Mouse (Mus musculus): ENCODE data around the gene Pkmyt1. TPM values are rescaled to one million over a fixed set of nuclear protein-coding genes. Genes with fewer than 3 reads are reported as not detected.

Gene Pkmyt1
- 29.5 and 37.3 TPM in 2 replicates for polyA plus RNA-seq (2014; fragmentation: Nextera tagmentation; extraction: Ambion mirVana)

DNA sequence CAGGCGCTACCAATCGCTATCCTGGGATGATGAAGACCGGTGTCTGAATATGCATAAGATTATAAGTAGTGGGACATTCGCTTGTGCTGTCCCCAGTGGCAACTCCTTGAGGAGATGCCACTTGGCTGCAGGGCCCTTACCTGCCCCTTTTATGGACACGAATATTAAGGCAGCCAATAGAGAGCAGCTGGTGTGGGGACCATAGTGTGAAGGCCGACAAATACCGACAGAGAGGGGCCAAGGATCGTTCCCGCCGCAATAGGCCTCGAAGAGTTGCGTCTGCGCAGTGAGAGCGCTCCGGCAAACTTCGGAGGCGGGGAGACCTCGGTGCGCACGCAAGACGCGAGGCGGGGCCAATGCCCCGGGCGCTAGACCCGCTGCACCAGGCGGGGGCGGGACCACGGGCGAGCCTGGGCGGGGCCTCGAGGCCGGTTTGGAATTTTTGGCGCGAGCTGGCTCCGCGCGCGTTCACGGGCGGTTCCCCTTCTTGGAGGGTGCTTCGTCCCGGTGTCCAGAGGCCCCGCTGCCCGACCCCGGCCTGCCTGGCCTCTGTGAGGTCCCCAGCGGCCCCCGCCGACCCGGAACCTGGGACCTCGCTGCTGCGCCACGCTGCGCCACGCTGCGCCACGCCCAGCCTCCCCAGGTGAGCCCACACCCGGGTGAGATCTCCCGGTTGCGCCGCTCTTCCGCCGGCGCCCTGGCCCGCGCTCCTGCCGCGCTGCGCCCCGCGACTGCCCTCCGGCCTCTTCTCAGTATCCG, at the start of gene Pkmyt1:
Gene Pkmyt1 (plus strand): TSS at position 338 of the 759 bp plus-strand sequence.
- Histone ChIP-seq H3K27me3 (ENCODE audit: control insufficient read depth, insufficient read depth, low read length) (no peaks in the 10 kb centered on the region), H3K4me2 (ENCODE audit: low read depth, low read length) (peak within 1 kb of the TSS; percentile 83), H3K9me3 (replicated peaks; ENCODE audit: control insufficient read depth, low read length) (no peaks in the 10 kb centered on the region), H3K4me1 (ENCODE audit: control insufficient read depth, insufficient read depth, low read length) (no peaks in the 10 kb centered on the region), H3K9ac (replicated peaks; ENCODE audit: low read length) (peak within 1 kb of the TSS; percentile 79), H3K36me3 (replicated peaks; ENCODE audit: control insufficient read depth, insufficient read depth, low read depth, low read length) (no peaks in the 10 kb centered on the region), H3K4me3 (ENCODE audit: low read depth, low read length) (peak within 1 kb of the TSS; percentile 88), H3K27ac (replicated peaks; ENCODE audit: low read depth, low read length) (peak within 1 kb of the TSS; percentile 70)
- peak; percentile 89 for ATAC-seq (replicated peaks; ENCODE audit: insufficient number of reproducible peaks, low FRiP score, low TSS enrichment, low read depth)
- 2% methylated on average over 56 of the region's 73 CpGs for WGBS
- peak; percentile 98 for DNase-seq (ENCODE audit: low spot score)

- under 1% methylated on average over 35 of the region's 37 CpGs for WGBS
- ATAC-seq (replicated peaks; ENCODE audit: insufficient number of reproducible peaks, low FRiP score, low TSS enrichment, low read depth): no peak
These were observed 49.6 kb upstream of the Pkmyt1 start for GRCm38 (mm10) chr17:23676473-23677031.

GRCm38 (mm10) chr17:23677236-23677679, 48.9 kb upstream of the Pkmyt1 start, which contains the start of gene Tnfrsf12a:
Gene Tnfrsf12a, minus strand, starts transcription at chr17:23677468.
- peak; percentile 91 for DNase-seq (ENCODE audit: low spot score)
- Histone ChIP-seq H3K9me3 (replicated peaks; ENCODE audit: control insufficient read depth, low read length) (no peaks in the 10 kb centered on the region), H3K4me2 (ENCODE audit: low read depth, low read length) (peak within 1 kb of the TSS; percentile 92), H3K36me3 (replicated peaks; ENCODE audit: control insufficient read depth, insufficient read depth, low read depth, low read length) (no peaks in the 10 kb centered on the region), H3K9ac (replicated peaks; ENCODE audit: low read length) (peak within 1 kb of the TSS; percentile 54), H3K27me3 (ENCODE audit: control insufficient read depth, insufficient read depth, low read length) (peaks cover 35% of the 10 kb centered on the region), H3K27ac (replicated peaks; ENCODE audit: low read depth, low read length) (no peak within 1 kb of the TSS), H3K4me3 (ENCODE audit: low read depth, low read length) (peak within 1 kb of the TSS; percentile 44), H3K4me1 (ENCODE audit: control insufficient read depth, insufficient read depth, low read length) (peaks cover 3% of the 10 kb centered on the region; the same call in 1 of the 2 replicates)
- WGBS: under 1% methylated on average over 34 of the region's 34 CpGs
- ATAC-seq (replicated peaks; ENCODE audit: insufficient number of reproducible peaks, low FRiP score, low TSS enrichment, low read depth): no peak

More at GRCm38 (mm10) chr17:23676473-23677031, 49.6 kb upstream of the Pkmyt1 start:
- no peaks in the 10 kb centered on the region for H3K36me3 ChIP-seq (replicated peaks; ENCODE audit: control insufficient read depth, insufficient read depth, low read depth, low read length)
- DNase-seq (ENCODE audit: low spot score): no peak
- peak overlapping the region; percentile 33 for H3K9ac ChIP-seq (replicated peaks; ENCODE audit: low read length)
- peak overlapping the region; percentile 44 for H3K4me3 ChIP-seq (ENCODE audit: low read depth, low read length)
- H3K27me3 ChIP-seq (ENCODE audit: control insufficient read depth, insufficient read depth, low read length): peaks cover 31% of the 10 kb centered on the region
- H3K4me2 ChIP-seq (ENCODE audit: low read depth, low read length): peak overlapping the region; percentile 92
- no peak overlapping the region for H3K27ac ChIP-seq (replicated peaks; ENCODE audit: low read depth, low read length)
- H3K4me1 ChIP-seq (ENCODE audit: control insufficient read depth, insufficient read depth, low read length): peaks cover 3% of the 10 kb centered on the region; the same call in 1 of the 2 replicates
- H3K9me3 ChIP-seq (replicated peaks; ENCODE audit: control insufficient read depth, low read length): no peaks in the 10 kb centered on the region

DNA sequence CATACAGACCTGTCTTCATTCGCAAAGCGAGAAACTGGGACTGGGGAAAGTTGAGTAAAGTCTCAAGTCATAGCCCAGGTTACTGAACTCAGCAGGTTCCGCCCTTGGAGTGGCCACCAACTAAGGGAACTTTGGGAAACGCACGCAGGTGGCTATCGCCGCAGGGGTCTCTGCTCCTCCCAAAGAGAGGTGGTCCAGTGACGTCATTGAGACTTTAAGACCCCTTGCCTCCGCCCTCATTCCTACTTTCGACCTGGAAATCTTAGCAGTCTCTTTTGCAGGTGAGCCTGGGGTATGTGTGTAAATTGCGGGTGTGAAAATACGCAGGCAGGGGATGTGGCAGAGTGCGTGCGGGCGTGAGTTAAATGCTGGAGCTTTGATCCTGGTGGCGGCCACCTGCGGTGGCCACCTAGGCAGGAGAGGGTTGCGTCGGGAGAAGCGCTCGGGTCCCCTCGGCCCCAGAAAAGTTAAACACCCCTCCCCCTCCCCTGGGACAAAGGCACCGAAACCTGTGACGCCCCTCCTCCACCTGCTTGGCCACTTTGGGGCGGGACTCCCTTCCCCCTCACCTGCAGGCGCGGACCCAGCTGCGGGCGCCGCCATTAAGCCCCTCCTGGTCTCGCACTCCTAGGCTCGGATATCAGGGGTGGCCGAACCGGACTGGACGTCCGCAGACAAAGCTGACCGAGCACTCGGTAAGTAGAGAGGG, 46.9 kb upstream of the Pkmyt1 start, which contains the start of gene Cldn6:
Gene Cldn6 (plus strand): TSS at position 123 of the 709 bp plus-strand sequence.
- Histone ChIP-seq H3K9me3 (replicated peaks; ENCODE audit: control insufficient read depth, low read length) (no peaks in the 10 kb centered on the region), H3K4me2 (ENCODE audit: low read depth, low read length) (peak within 1 kb of the TSS; percentile 32), H3K4me1 (ENCODE audit: control insufficient read depth, insufficient read depth, low read length) (peaks cover 3% of the 10 kb centered on the region), H3K9ac (replicated peaks; ENCODE audit: low read length) (no peak within 1 kb of the TSS; the same call in 1 of the 2 replicates), H3K36me3 (replicated peaks; ENCODE audit: control insufficient read depth, insufficient read depth, low read depth, low read length) (no peaks in the 10 kb centered on the region), H3K27ac (replicated peaks; ENCODE audit: low read depth, low read length) (peak within 1 kb of the TSS; percentile 20; the same call in 1 of the 2 replicates), H3K4me3 (ENCODE audit: low read depth, low read length) (peak within 1 kb of the TSS; percentile 21), H3K27me3 (ENCODE audit: control insufficient read depth, insufficient read depth, low read length) (peaks cover 53% of the 10 kb centered on the region)
- peak; percentile 49 for DNase-seq (ENCODE audit: low spot score)
- ATAC-seq (replicated peaks; ENCODE audit: insufficient number of reproducible peaks, low FRiP score, low TSS enrichment, low read depth): no peak
- WGBS: 2% methylated on average over 38 of the region's 38 CpGs

GRCm38 (mm10) chr17:23680336-23680735, 45.8 kb upstream of the Pkmyt1 start:
- Histone ChIP-seq H3K4me1 (ENCODE audit: control insufficient read depth, insufficient read depth, low read length) (no peaks in the 10 kb centered on the region; the same call in 1 of the 2 replicates), H3K9me3 (replicated peaks; ENCODE audit: control insufficient read depth, low read length) (no peaks in the 10 kb centered on the region), H3K27ac (replicated peaks; ENCODE audit: low read depth, low read length) (no peak overlapping the region), H3K36me3 (replicated peaks; ENCODE audit: control insufficient read depth, insufficient read depth, low read depth, low read length) (no peaks in the 10 kb centered on the region), H3K27me3 (ENCODE audit: control insufficient read depth, insufficient read depth, low read length) (peaks cover 53% of the 10 kb centered on the region), H3K4me3 (ENCODE audit: low read depth, low read length) (peak overlapping the region; percentile 21), H3K9ac (replicated peaks; ENCODE audit: low read length) (no peak overlapping the region), H3K4me2 (ENCODE audit: low read depth, low read length) (no peak overlapping the region)
- no peak for DNase-seq (ENCODE audit: low spot score)
- no peak for ATAC-seq (replicated peaks; ENCODE audit: insufficient number of reproducible peaks, low FRiP score, low TSS enrichment, low read depth)
- WGBS: 73% methylated on average over 9 of the region's 9 CpGs

DNA sequence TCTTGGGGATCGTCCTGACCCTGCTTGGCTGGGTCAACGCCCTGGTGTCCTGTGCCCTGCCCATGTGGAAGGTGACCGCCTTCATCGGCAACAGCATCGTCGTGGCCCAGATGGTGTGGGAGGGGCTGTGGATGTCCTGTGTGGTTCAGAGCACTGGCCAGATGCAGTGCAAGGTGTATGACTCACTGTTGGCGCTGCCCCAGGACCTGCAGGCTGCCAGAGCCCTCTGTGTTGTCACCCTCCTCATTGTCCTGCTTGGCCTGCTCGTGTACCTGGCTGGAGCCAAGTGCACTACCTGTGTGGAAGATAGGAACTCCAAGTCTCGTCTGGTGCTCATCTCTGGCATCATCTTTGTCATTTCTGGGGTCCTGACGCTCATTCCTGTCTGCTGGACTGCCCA, 45.0 kb upstream of the Pkmyt1 start:
- Histone ChIP-seq H3K36me3 (replicated peaks; ENCODE audit: control insufficient read depth, insufficient read depth, low read depth, low read length) (no peaks in the 10 kb centered on the region), H3K27me3 (ENCODE audit: control insufficient read depth, insufficient read depth, low read length) (peaks cover 53% of the 10 kb centered on the region), H3K4me3 (ENCODE audit: low read depth, low read length) (no peak overlapping the region), H3K9ac (replicated peaks; ENCODE audit: low read length) (no peak overlapping the region), H3K4me1 (ENCODE audit: control insufficient read depth, insufficient read depth, low read length) (no peaks in the 10 kb centered on the region; the same call in 1 of the 2 replicates), H3K4me2 (ENCODE audit: low read depth, low read length) (no peak overlapping the region), H3K9me3 (replicated peaks; ENCODE audit: control insufficient read depth, low read length) (no peaks in the 10 kb centered on the region), H3K27ac (replicated peaks; ENCODE audit: low read depth, low read length) (no peak overlapping the region)
- ATAC-seq (replicated peaks; ENCODE audit: insufficient number of reproducible peaks, low FRiP score, low TSS enrichment, low read depth) (no peak), DNase-seq (ENCODE audit: low spot score) (no peak)
- WGBS: 69% methylated on average over 10 of the region's 10 CpGs

GRCm38 (mm10) chr17:23682092-23682491, 44.0 kb upstream of the Pkmyt1 start:
- no peak overlapping the region for H3K4me3 ChIP-seq (ENCODE audit: low read depth, low read length)
- no peaks in the 10 kb centered on the region for H3K36me3 ChIP-seq (replicated peaks; ENCODE audit: control insufficient read depth, insufficient read depth, low read depth, low read length)
- no peak overlapping the region for H3K4me2 ChIP-seq (ENCODE audit: low read depth, low read length)
- no peaks in the 10 kb centered on the region for H3K9me3 ChIP-seq (replicated peaks; ENCODE audit: control insufficient read depth, low read length)
- no peak overlapping the region for H3K27ac ChIP-seq (replicated peaks; ENCODE audit: low read depth, low read length)
- 66% methylated on average over 4 of the region's 4 CpGs for WGBS
- no peaks in the 10 kb centered on the region; the same call in 1 of the 2 replicates for H3K4me1 ChIP-seq (ENCODE audit: control insufficient read depth, insufficient read depth, low read length)
- ATAC-seq (replicated peaks; ENCODE audit: insufficient number of reproducible peaks, low FRiP score, low TSS enrichment, low read depth): no peak
- DNase-seq (ENCODE audit: low spot score): no peak
- no peak overlapping the region for H3K9ac ChIP-seq (replicated peaks; ENCODE audit: low read length)
- H3K27me3 ChIP-seq (ENCODE audit: control insufficient read depth, insufficient read depth, low read length): peaks cover 51% of the 10 kb centered on the region
